Mouse (Mus musculus): Measurements from ENCODE around the gene Vps33a.

Vps33a gene

GRCm38 (mm10) chr5:123572357-123573186 lies at the start of gene Vps33a:
Vps33a (minus strand) TSS chr5:123573038.
- no peak for TF ChIP-seq CTCF (conservative IDR thresholded peaks at IDR 0.05; ENCODE audit: low read length)
- TF ChIP-seq POU5F1 (IDR thresholded peaks at IDR 0.05; ENCODE audit: borderline replicate concordance, low read length), result no peak
- no peak for TF ChIP-seq NANOG (IDR thresholded peaks at IDR 0.05; ENCODE audit: borderline replicate concordance, low read length)
- Histone ChIP-seq H3K4me1 (replicated peaks; ENCODE audit: low read depth, low read length) (peaks cover 15% of the 10 kb centered on the region), H3K36me3 (ENCODE audit: insufficient read depth, low read length) (peaks cover 29% of the 10 kb centered on the region), H3K9me3 (ENCODE audit: low read length) (no peaks in the 10 kb centered on the region), H3K27me3 (ENCODE audit: insufficient read depth, low read length) (no peaks in the 10 kb centered on the region), H3K4me3 (replicated peaks; ENCODE audit: low read length) (peak within 1 kb of the TSS; percentile 98)

GRCm38 (mm10) chr5:123622421-123622820 lies 49.6 kb upstream of the Vps33a start:
- Histone ChIP-seq H3K9me3 (ENCODE audit: low read length) (no peaks in the 10 kb centered on the region), H3K4me3 (replicated peaks; ENCODE audit: low read length) (no peak overlapping the region), H3K4me1 (replicated peaks; ENCODE audit: low read depth, low read length) (no peaks in the 10 kb centered on the region), H3K36me3 (ENCODE audit: insufficient read depth, low read length) (no peaks in the 10 kb centered on the region), H3K27me3 (ENCODE audit: insufficient read depth, low read length) (no peaks in the 10 kb centered on the region)
- TF ChIP-seq CTCF (conservative IDR thresholded peaks at IDR 0.05; ENCODE audit: low read length) (peak; percentile 16), POU5F1 (IDR thresholded peaks at IDR 0.05; ENCODE audit: borderline replicate concordance, low read length) (no peak)

GRCm38 (mm10) chr5:123618558-123618957 lies 45.7 kb upstream of the Vps33a start:
- TF ChIP-seq CTCF (conservative IDR thresholded peaks at IDR 0.05; ENCODE audit: low read length), result peak; percentile 78
- TF ChIP-seq NANOG (IDR thresholded peaks at IDR 0.05; ENCODE audit: borderline replicate concordance, low read length), result no peak
- H3K36me3 ChIP-seq (ENCODE audit: insufficient read depth, low read length), result no peaks in the 10 kb centered on the region; the same call in 1 of the 2 replicates
- H3K4me3 ChIP-seq (replicated peaks; ENCODE audit: low read length), result no peak overlapping the region
- no peaks in the 10 kb centered on the region for H3K9me3 ChIP-seq (ENCODE audit: low read length)
- peaks cover 30% of the 10 kb centered on the region for H3K27me3 ChIP-seq (ENCODE audit: insufficient read depth, low read length)
- peaks cover 14% of the 10 kb centered on the region for H3K4me1 ChIP-seq (replicated peaks; ENCODE audit: low read depth, low read length)

GRCm38 (mm10) chr5:123614246-123614645 lies 41.4 kb upstream of the Vps33a start:
- peak overlapping the region; percentile 74 for H3K4me3 ChIP-seq (replicated peaks; ENCODE audit: low read length)
- H3K27me3 ChIP-seq (ENCODE audit: insufficient read depth, low read length), result peaks cover 41% of the 10 kb centered on the region
- peaks cover 14% of the 10 kb centered on the region for H3K4me1 ChIP-seq (replicated peaks; ENCODE audit: low read depth, low read length)
- no peaks in the 10 kb centered on the region; the same call in 1 of the 2 replicates for H3K36me3 ChIP-seq (ENCODE audit: insufficient read depth, low read length)
- no peak for TF ChIP-seq NANOG (IDR thresholded peaks at IDR 0.05; ENCODE audit: borderline replicate concordance, low read length)
- TF ChIP-seq POU5F1 (IDR thresholded peaks at IDR 0.05; ENCODE audit: borderline replicate concordance, low read length), result no peak
- no peak for TF ChIP-seq CTCF (conservative IDR thresholded peaks at IDR 0.05; ENCODE audit: low read length)
- H3K9me3 ChIP-seq (ENCODE audit: low read length), result no peaks in the 10 kb centered on the region

- peaks cover 19% of the 10 kb centered on the region for H3K4me1 ChIP-seq (replicated peaks; ENCODE audit: low read depth, low read length)
- no peak overlapping the region for H3K4me3 ChIP-seq (replicated peaks; ENCODE audit: low read length)
- TF ChIP-seq CTCF (conservative IDR thresholded peaks at IDR 0.05; ENCODE audit: low read length) (peak; percentile 88), NANOG (IDR thresholded peaks at IDR 0.05; ENCODE audit: borderline replicate concordance, low read length) (no peak), POU5F1 (IDR thresholded peaks at IDR 0.05; ENCODE audit: borderline replicate concordance, low read length) (no peak)
- peaks cover 24% of the 10 kb centered on the region for H3K27me3 ChIP-seq (ENCODE audit: insufficient read depth, low read length)
- no peaks in the 10 kb centered on the region for H3K36me3 ChIP-seq (ENCODE audit: insufficient read depth, low read length)
- H3K9me3 ChIP-seq (ENCODE audit: low read length), result no peaks in the 10 kb centered on the region
These were observed 37.0 kb upstream of the Vps33a start for GRCm38 (mm10) chr5:123609843-123610242.

GRCm38 (mm10) chr5:123609416-123609815 lies 36.6 kb upstream of the Vps33a start:
- Histone ChIP-seq H3K4me1 (replicated peaks; ENCODE audit: low read depth, low read length) (peaks cover 15% of the 10 kb centered on the region), H3K9me3 (ENCODE audit: low read length) (no peaks in the 10 kb centered on the region), H3K36me3 (ENCODE audit: insufficient read depth, low read length) (no peaks in the 10 kb centered on the region), H3K27me3 (ENCODE audit: insufficient read depth, low read length) (peaks cover 20% of the 10 kb centered on the region), H3K4me3 (replicated peaks; ENCODE audit: low read length) (no peak overlapping the region)
- no peak for TF ChIP-seq POU5F1 (IDR thresholded peaks at IDR 0.05; ENCODE audit: borderline replicate concordance, low read length)
- no peak for TF ChIP-seq CTCF (conservative IDR thresholded peaks at IDR 0.05; ENCODE audit: low read length)
- TF ChIP-seq NANOG (IDR thresholded peaks at IDR 0.05; ENCODE audit: borderline replicate concordance, low read length), result no peak

- no peaks in the 10 kb centered on the region for H3K36me3 ChIP-seq (ENCODE audit: insufficient read depth, low read length)
- no peaks in the 10 kb centered on the region for H3K9me3 ChIP-seq (ENCODE audit: low read length)
- no peak overlapping the region for H3K4me3 ChIP-seq (replicated peaks; ENCODE audit: low read length)
- H3K27me3 ChIP-seq (ENCODE audit: insufficient read depth, low read length), result 0 out of 2 replicates have a peak, but pooled peaks cover 3% of the 10 kb centered on the region
- no peak for TF ChIP-seq POU5F1 (IDR thresholded peaks at IDR 0.05; ENCODE audit: borderline replicate concordance, low read length)
- TF ChIP-seq CTCF (conservative IDR thresholded peaks at IDR 0.05; ENCODE audit: low read length), result no peak
- TF ChIP-seq NANOG (IDR thresholded peaks at IDR 0.05; ENCODE audit: borderline replicate concordance, low read length), result no peak
- peaks cover 8% of the 10 kb centered on the region; the same call in 1 of the 2 replicates for H3K4me1 ChIP-seq (replicated peaks; ENCODE audit: low read depth, low read length)
These were observed 34.4 kb upstream of the Vps33a start for GRCm38 (mm10) chr5:123607211-123607669.

- H3K27me3 ChIP-seq (ENCODE audit: insufficient read depth, low read length), result 0 out of 2 replicates have a peak, but pooled peaks cover 2% of the 10 kb centered on the region
- H3K4me3 ChIP-seq (replicated peaks; ENCODE audit: low read length), result no peak overlapping the region
- TF ChIP-seq CTCF (conservative IDR thresholded peaks at IDR 0.05; ENCODE audit: low read length) (no peak), NANOG (IDR thresholded peaks at IDR 0.05; ENCODE audit: borderline replicate concordance, low read length) (no peak), POU5F1 (IDR thresholded peaks at IDR 0.05; ENCODE audit: borderline replicate concordance, low read length) (no peak)
- H3K4me1 ChIP-seq (replicated peaks; ENCODE audit: low read depth, low read length), result peaks cover 19% of the 10 kb centered on the region
- H3K9me3 ChIP-seq (ENCODE audit: low read length), result no peaks in the 10 kb centered on the region
- no peaks in the 10 kb centered on the region for H3K36me3 ChIP-seq (ENCODE audit: insufficient read depth, low read length)
These were observed 30.7 kb upstream of the Vps33a start for GRCm38 (mm10) chr5:123603496-123603895.
